Mouse (Mus musculus) C2C12 (cell line): ENCODE results near the gene Arf4.

ENCODE experiments used
- CEBPB ChIP-seq: IDR thresholded peaks from one replicate; pipeline ENCODE4 v1.6.1; 2011; ENCODE audit warnings: low read depth, mild to moderate bottlenecking, control low read depth, moderate library complexity
- CTCF ChIP-seq: IDR thresholded peaks from one replicate; pipeline ENCODE4 v1.5.1; 2011; ENCODE audit not compliant: control insufficient read depth, insufficient read depth, insufficient read length
- FOSL1 ChIP-seq: IDR thresholded peaks from one replicate; pipeline ENCODE4 v1.8.0; 2011; ENCODE audit warnings: mild to moderate bottlenecking, low read length; ENCODE audit not compliant: poor library complexity, insufficient read depth, severe bottlenecking
- MAX ChIP-seq: IDR thresholded peaks from one replicate; pipeline ENCODE4 v1.6.1; 2011; ENCODE audit warnings: mild to moderate bottlenecking, control low read depth
- MYOD1 ChIP-seq: IDR thresholded peaks from one replicate; pipeline ENCODE4 v1.6.1; 2011; ENCODE audit warnings: low read depth; ENCODE audit not compliant: control insufficient read depth, insufficient read length
- MYOG ChIP-seq: IDR thresholded peaks from one replicate; pipeline ENCODE4 v1.6.1; 2011; ENCODE audit not compliant: control insufficient read depth, insufficient read length; ENCODE audit errors: extremely low read depth
- USF1 ChIP-seq: IDR thresholded peaks from one replicate; pipeline ENCODE4 v1.6.1; 2011; ENCODE audit warnings: low read depth, mild to moderate bottlenecking, control low read depth, moderate library complexity

DNA sequence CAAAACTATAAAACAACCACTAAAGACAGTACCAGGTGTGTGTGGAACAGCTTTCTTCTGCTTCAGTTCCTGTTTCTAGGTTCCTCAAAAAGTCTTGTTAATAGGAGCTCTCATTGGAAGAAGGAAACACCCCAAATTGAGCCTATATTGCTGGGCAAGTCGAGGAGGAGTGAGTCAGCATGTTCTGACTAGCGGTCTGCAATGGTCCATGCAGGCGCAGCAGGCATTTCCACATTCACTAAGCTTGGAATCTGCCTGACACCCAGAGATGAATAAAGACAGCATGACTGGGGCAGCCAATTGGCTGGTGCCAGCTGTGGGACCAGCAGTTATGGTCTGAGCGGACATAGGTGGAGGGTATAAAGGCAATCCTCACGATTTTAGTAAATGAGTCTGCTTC is 37.9 kb downstream of the Arf4 start:
- no peak for TF ChIP-seq CTCF
- no peak for TF ChIP-seq USF1
- TF ChIP-seq MAX, result no peak
- TF ChIP-seq MYOD1, result no peak
- TF ChIP-seq CEBPB, result no peak
- no peak for TF ChIP-seq MYOG
- TF ChIP-seq FOSL1, result no peak
